Mouse (Mus musculus) liver, embryonic 16.5 days (tissue): ENCODE measurements around the gene Bcar1. TPM values are rescaled to one million over a fixed set of nuclear protein-coding genes. Genes with fewer than 3 reads are reported as not detected.

Experiments used
- ATAC-seq: fragments of 200-750 bp; cut with Nextera tagmentation; 2 replicates; pipeline ENCODE4 v1.8.0; 2017; ENCODE audit warnings: low read depth, mild to moderate bottlenecking, moderate number of reproducible peaks, moderate library complexity
- H3K27ac ChIP-seq: fragments of 300-500 bp; sonication (generic); 2 replicates; pipeline ENCODE4 v1.5.1; 2014; ENCODE audit warnings: mild to moderate bottlenecking, low read length
- H3K27me3 ChIP-seq: fragments of 300-500 bp; sonication (generic); 2 replicates; pipeline ENCODE4 v1.6.1; 2014; ENCODE audit warnings: low read depth, low read length, mixed read lengths; ENCODE audit not compliant: control insufficient read depth, insufficient read depth
- H3K36me3 ChIP-seq: fragments of 300-500 bp; sonication (generic); 2 replicates; pipeline ENCODE4 v1.6.1; 2014; ENCODE audit warnings: mild to moderate bottlenecking; ENCODE audit not compliant: control insufficient read depth, insufficient read depth
- H3K4me1 ChIP-seq: fragments of 300-500 bp; sonication (generic); 2 replicates; pipeline ENCODE4 v1.6.1; 2014; ENCODE audit warnings: low read depth, low read length, mixed read lengths; ENCODE audit not compliant: control insufficient read depth
- H3K4me2 ChIP-seq: fragments of 300-500 bp; sonication (generic); 2 replicates; pipeline ENCODE4 v1.6.1; 2014; ENCODE audit warnings: low read depth, low read length, mixed read lengths
- H3K4me3 ChIP-seq: fragments of 300-500 bp; sonication (generic); 2 replicates; pipeline ENCODE4 v1.5.1; 2014; ENCODE audit warnings: low read depth, mild to moderate bottlenecking, low read length
- H3K9ac ChIP-seq: fragments of 300-500 bp; sonication (generic); 2 replicates; pipeline ENCODE4 v1.6.1; 2014; ENCODE audit warnings: low read depth, low read length
- H3K9me3 ChIP-seq: fragments of 300-500 bp; sonication (generic); replicated peaks from 2 replicates; pipeline ENCODE4 v1.6.1; 2016; ENCODE audit warnings: low read length; ENCODE audit not compliant: control insufficient read depth
- WGBS: fragments of 180-500 bp; shearing (Covaris S2); extraction: QIAGEN DNeasy Blood & Tissue Kit; methylation state at CpG from one replicate; pipeline ENCODE4 v1.1.7; 2014; ENCODE audit not compliant: insufficient replicate concordance; 5-methylcytosine and 5-hydroxymethylcytosine counted together
- polyA plus RNA-seq: library from polyadenylated mRNA; unstranded; fragments of >200 nt; fragmentation: Nextera tagmentation; extraction: Ambion mirVana; gene quantifications from 2 replicates; pipeline ENCODE4 v1.2.1, GENCODE M21; 2015

The Bcar1 gene
- polyA plus RNA-seq, 1 experiment from 2014 or later = 13.1 TPM

GRCm38 (mm10) chr8:111745086-111745485 lies 1.5 kb upstream of the Bcar1 start:
- no peak overlapping the region for H3K4me2 ChIP-seq

GRCm38 (mm10) chr8:111743101-111743791 lies 363 bp downstream of the Bcar1 start:
- Histone ChIP-seq H3K4me3 (peak overlapping the region; percentile 63), H3K4me1 (peaks cover 15% of the 10 kb centered on the region), H3K9me3 (no peaks in the 10 kb centered on the region), H3K27me3 (peaks cover 52% of the 10 kb centered on the region), H3K4me2 (peak overlapping the region; percentile 48), H3K9ac (peak overlapping the region; percentile 68), H3K27ac (peak overlapping the region; percentile 60), H3K36me3 (no peaks in the 10 kb centered on the region)
- 1% methylated on average over 36 of the region's 44 CpGs for WGBS
- ATAC-seq = no peak

More at GRCm38 (mm10) chr8:111745086-111745485, 1.5 kb upstream of the Bcar1 start:
- H3K9ac ChIP-seq = no peak overlapping the region
- no peak overlapping the region for H3K27ac ChIP-seq
- peaks cover 14% of the 10 kb centered on the region for H3K4me1 ChIP-seq
- H3K4me3 ChIP-seq = no peak overlapping the region
- H3K36me3 ChIP-seq = no peaks in the 10 kb centered on the region
- no peaks in the 10 kb centered on the region for H3K9me3 ChIP-seq
- peaks cover 51% of the 10 kb centered on the region for H3K27me3 ChIP-seq
- no peak for ATAC-seq
- 54% methylated on average over 5 of the region's 5 CpGs for WGBS

- 30% methylated on average over 11 of the region's 11 CpGs for WGBS
- peaks cover 55% of the 10 kb centered on the region for H3K27me3 ChIP-seq
- peaks cover 15% of the 10 kb centered on the region for H3K4me1 ChIP-seq
- no peaks in the 10 kb centered on the region for H3K36me3 ChIP-seq
- peak overlapping the region; percentile 68 for H3K9ac ChIP-seq
- peak overlapping the region; percentile 60 for H3K27ac ChIP-seq
- H3K9me3 ChIP-seq = no peaks in the 10 kb centered on the region
- H3K4me3 ChIP-seq = peak overlapping the region; percentile 63
- H3K4me2 ChIP-seq = peak overlapping the region; percentile 48
- peak; percentile 61 for ATAC-seq
Measured at GRCm38 (mm10) chr8:111742261-111743037, 1.2 kb downstream of the Bcar1 start.

- H3K4me3 ChIP-seq = no peak overlapping the region; the same call in 1 of the 2 replicates
- H3K36me3 ChIP-seq = no peaks in the 10 kb centered on the region
- H3K9me3 ChIP-seq = no peaks in the 10 kb centered on the region
- H3K4me1 ChIP-seq = peaks cover 13% of the 10 kb centered on the region
- no peak overlapping the region for H3K9ac ChIP-seq
- peak overlapping the region; percentile 60; the same call in 1 of the 2 replicates for H3K27ac ChIP-seq
- no peak overlapping the region for H3K4me2 ChIP-seq
- peaks cover 55% of the 10 kb centered on the region for H3K27me3 ChIP-seq
- 28% methylated on average over 6 of the region's 6 CpGs for WGBS
- no peak for ATAC-seq
Measured at GRCm38 (mm10) chr8:111741556-111741955, 2.1 kb downstream of the Bcar1 start.

- no peak for ATAC-seq
- peaks cover 53% of the 10 kb centered on the region for H3K27me3 ChIP-seq
- no peak overlapping the region for H3K4me3 ChIP-seq
- no peaks in the 10 kb centered on the region for H3K36me3 ChIP-seq
- 42% methylated on average over 8 of the region's 8 CpGs for WGBS
- H3K4me1 ChIP-seq = peaks cover 9% of the 10 kb centered on the region
- 0 out of 2 replicates have a peak overlapping the region, but pooled peaks have one; percentile 12 for H3K4me2 ChIP-seq
- H3K9me3 ChIP-seq = no peaks in the 10 kb centered on the region
- H3K9ac ChIP-seq = no peak overlapping the region
- H3K27ac ChIP-seq = no peak overlapping the region
Measured at GRCm38 (mm10) chr8:111740994-111741393, 2.6 kb downstream of the Bcar1 start.

GRCm38 (mm10) chr8:111740301-111740711 lies 3.3 kb downstream of the Bcar1 start:
- Histone ChIP-seq H3K4me3 (no peak overlapping the region), H3K27me3 (peaks cover 57% of the 10 kb centered on the region), H3K4me2 (no peak overlapping the region), H3K9me3 (no peaks in the 10 kb centered on the region), H3K27ac (peak overlapping the region; percentile 5; the same call in 1 of the 2 replicates), H3K36me3 (no peaks in the 10 kb centered on the region), H3K4me1 (peaks cover 9% of the 10 kb centered on the region), H3K9ac (no peak overlapping the region)
- ATAC-seq = no peak
- WGBS = 49% methylated on average over 7 of the region's 7 CpGs

- Histone ChIP-seq H3K9me3 (no peaks in the 10 kb centered on the region), H3K27ac (no peak overlapping the region), H3K36me3 (no peaks in the 10 kb centered on the region), H3K4me1 (peaks cover 12% of the 10 kb centered on the region), H3K4me3 (no peak overlapping the region), H3K4me2 (no peak overlapping the region), H3K9ac (no peak overlapping the region), H3K27me3 (peaks cover 53% of the 10 kb centered on the region)
- no peak for ATAC-seq
- WGBS = 25% methylated on average over 7 of the region's 7 CpGs
Measured at GRCm38 (mm10) chr8:111739604-111740003, 4.0 kb downstream of the Bcar1 start.

GRCm38 (mm10) chr8:111738867-111739266 lies 4.7 kb downstream of the Bcar1 start:
- Histone ChIP-seq H3K36me3 (no peaks in the 10 kb centered on the region), H3K27me3 (peaks cover 49% of the 10 kb centered on the region), H3K9me3 (no peaks in the 10 kb centered on the region), H3K4me1 (peaks cover 13% of the 10 kb centered on the region), H3K9ac (no peak overlapping the region), H3K27ac (no peak overlapping the region), H3K4me2 (no peak overlapping the region), H3K4me3 (no peak overlapping the region)
- ATAC-seq = no peak
- WGBS = 49% methylated on average over 6 of the region's 6 CpGs

GRCm38 (mm10) chr8:111736321-111736720 lies 7.3 kb downstream of the Bcar1 start:
- 55% methylated on average over 7 of the region's 7 CpGs for WGBS
- Histone ChIP-seq H3K36me3 (no peaks in the 10 kb centered on the region), H3K4me2 (no peak overlapping the region), H3K27ac (no peak overlapping the region), H3K9ac (no peak overlapping the region), H3K4me1 (peaks cover 18% of the 10 kb centered on the region), H3K27me3 (peaks cover 43% of the 10 kb centered on the region), H3K9me3 (no peaks in the 10 kb centered on the region), H3K4me3 (no peak overlapping the region)
- ATAC-seq = no peak
